In the genomic region with DNA sequence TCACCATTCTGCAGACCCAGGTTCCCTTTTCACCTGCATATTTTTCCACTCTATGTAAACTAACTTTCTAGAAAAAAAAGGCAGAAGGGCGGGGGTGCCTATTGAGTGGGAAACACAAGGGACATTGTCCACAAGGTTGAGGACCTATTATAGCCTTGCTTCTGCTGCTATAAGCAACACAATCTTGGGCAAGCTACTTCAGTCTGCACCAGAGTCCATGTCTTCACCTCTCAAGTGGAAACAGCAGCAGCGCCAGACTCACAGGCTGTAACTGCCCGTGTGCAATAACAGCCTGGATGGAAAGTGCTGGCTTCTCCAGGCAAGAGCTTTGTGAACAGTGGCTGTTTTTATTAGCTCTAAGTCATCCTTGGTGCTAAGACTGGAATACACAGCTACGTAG, we compare ENCODE assay signal across 30 mouse cellular contexts. TPM values are rescaled to one million over a fixed set of nuclear protein-coding genes. Genes with fewer than 3 reads are reported as not detected.
"Had no signal": no experiment of that assay in that cellular context is flagged by ENCODE, and none has a peak within 500 bp of the region (broad histone marks: within the 10 kb centered on the region; RNA-seq: fewer than 3 reads in every experiment).

No protein-coding gene starts in this region.

- H3K27me3 ChIP-seq: heart, embryonic 13.5 days; heart, embryonic 15.5 days; hindbrain, embryonic 13.5 days; hindbrain, embryonic 15.5 days; kidney, embryonic 15.5 days; limb, embryonic 12.5 days had no signal

- H3K9me3 ChIP-seq: heart, embryonic 13.5 days; heart, embryonic 15.5 days; hindbrain, embryonic 13.5 days; hindbrain, embryonic 15.5 days; kidney, embryonic 15.5 days; limb, embryonic 10.5 days; limb, embryonic 12.5 days had no signal

- DNase-seq: gastrocnemius, postnatal 14 days; gastrocnemius, postnatal 36 days; heart, adult 11 months; heart, adult 2 months; heart, postnatal 14 days; heart, postnatal 36 days; kidney, adult 11 months; kidney, adult 2 months; kidney, adult 9 months; kidney, postnatal 25 days; kidney, postnatal 4 days; liver had no signal

- H3K4me1 ChIP-seq: heart, embryonic 13.5 days; heart, embryonic 15.5 days; hindbrain, embryonic 13.5 days; hindbrain, embryonic 15.5 days; kidney, embryonic 15.5 days; limb, embryonic 10.5 days; limb, embryonic 12.5 days had no signal

- H3K36me3 ChIP-seq: heart, embryonic 13.5 days; heart, embryonic 15.5 days; hindbrain, embryonic 13.5 days; hindbrain, embryonic 15.5 days; kidney, embryonic 15.5 days; limb, embryonic 10.5 days; limb, embryonic 12.5 days had no signal

- H3K27ac ChIP-seq: heart, adult 2 months; heart, embryonic 13.5 days; heart, embryonic 15.5 days; hindbrain, embryonic 13.5 days; hindbrain, embryonic 15.5 days; hindbrain, postnatal 0 days; kidney, embryonic 15.5 days; kidney, postnatal 0 days; layer of hippocampus, adult 2 months; left cerebral cortex, adult 2 months; limb, embryonic 10.5 days; limb, embryonic 12.5 days had no signal

- H3K4me2 ChIP-seq: heart, embryonic 11.5 days; heart, embryonic 13.5 days; heart, embryonic 15.5 days; hindbrain, embryonic 13.5 days; hindbrain, embryonic 15.5 days; kidney, embryonic 15.5 days; limb, embryonic 12.5 days had no signal

- ATAC-seq: hindbrain, postnatal 0 days; intestine, embryonic 16.5 days had no signal

- H3K4me3 ChIP-seq: heart, adult 2 months; heart, embryonic 13.5 days; heart, embryonic 15.5 days; hindbrain, embryonic 13.5 days; hindbrain, embryonic 15.5 days; kidney, embryonic 15.5 days; layer of hippocampus, adult 2 months; left cerebral cortex, adult 2 months; limb, embryonic 10.5 days; limb, embryonic 12.5 days had no signal

- H3K9ac ChIP-seq: heart, embryonic 13.5 days; heart, embryonic 15.5 days; hindbrain, embryonic 13.5 days; hindbrain, embryonic 15.5 days; kidney, embryonic 15.5 days; limb, embryonic 12.5 days had no signal

RNA-seq across cellular contexts. Expression of gene Acsm4, which starts 2.5 kb away (rescaled TPM):
- polyA plus RNA-seq: gonadal fat pad, adult 2 months; heart, adult 2 months; heart, embryonic 11.5 days; heart, embryonic 13.5 days; heart, embryonic 15.5 days; heart, postnatal 0 days; hindbrain, embryonic 11.5 days; hindbrain, embryonic 13.5 days; hindbrain, embryonic 15.5 days; hindbrain, postnatal 0 days; intestine, embryonic 14.5 days; intestine, embryonic 16.5 days; kidney, adult 2 months; kidney, embryonic 15.5 days; kidney, postnatal 0 days; limb, embryonic 10.5 days; limb, embryonic 12.5 days; limb, embryonic 14.5 days had no signal
